Mouse (Mus musculus) CH12.LX (cell line): ENCODE results near the gene Cabp1.

Source experiments
- CTCF ChIP-seq, 2 experiments: IDR thresholded peaks in 1 of 2; conservative IDR thresholded peaks in 1 of 2; 2 replicates each; pipeline ENCODE4 v1.5.1; 2011 to 2012; ENCODE audit warnings: low read depth in 2 of 2, low read length in 2 of 2, improper control_type of control experiment in 1 of 2, inconsistent platforms in 1 of 2, mild to moderate bottlenecking in 1 of 2, moderate library complexity in 1 of 2
- EP300 ChIP-seq: IDR thresholded peaks from 2 replicates; pipeline ENCODE4 v1.6.1; 2011; ENCODE audit warnings: low read length, improper control_type of control experiment
- HCFC1 ChIP-seq: IDR thresholded peaks from 2 replicates; pipeline ENCODE4 v1.6.1; 2012; ENCODE audit warnings: low read depth, mild to moderate bottlenecking, inconsistent platforms, low read length, improper control_type of control experiment
- MAFK ChIP-seq: IDR thresholded peaks from 2 replicates; pipeline ENCODE4 v1.6.1; 2011; ENCODE audit warnings: low read length, improper control_type of control experiment; ENCODE audit not compliant: insufficient replicate concordance
- MAX ChIP-seq: IDR thresholded peaks from 2 replicates; pipeline ENCODE4 v1.6.1; 2011; ENCODE audit warnings: low read length, improper control_type of control experiment
- POLR2A ChIP-seq: IDR thresholded peaks from 2 replicates; pipeline ENCODE4 v1.6.1; 2011; ENCODE audit warnings: low read depth, mild to moderate bottlenecking, improper control_type of control experiment, low read length
- POLR2AphosphoS2 ChIP-seq: IDR thresholded peaks from 2 replicates; pipeline ENCODE4 v1.6.1; 2011; ENCODE audit warnings: low read depth, low read length, improper control_type of control experiment
- RAD21 ChIP-seq: IDR thresholded peaks from 2 replicates; pipeline ENCODE4 v1.6.1; 2011; ENCODE audit warnings: low read depth, mild to moderate bottlenecking, low read length, improper control_type of control experiment, moderate library complexity
- RCOR1 ChIP-seq: conservative IDR thresholded peaks from 2 replicates; pipeline ENCODE4 v1.6.1; 2012; ENCODE audit warnings: low read depth, mild to moderate bottlenecking, inconsistent platforms, low read length, improper control_type of control experiment
- SIN3A ChIP-seq: IDR thresholded peaks from 2 replicates; pipeline ENCODE4 v1.6.1; 2012; ENCODE audit warnings: low read length, improper control_type of control experiment, inconsistent platforms
- UBTF ChIP-seq: IDR thresholded peaks from 2 replicates; pipeline ENCODE4 v1.6.1; 2012; ENCODE audit warnings: low read depth, mild to moderate bottlenecking, inconsistent platforms, low read length, improper control_type of control experiment, moderate library complexity
- USF1 ChIP-seq: IDR thresholded peaks from 2 replicates; pipeline ENCODE4 v1.6.1; 2014; ENCODE audit warnings: low read depth, mild to moderate bottlenecking, inconsistent platforms, low read length, improper control_type of control experiment
- ZMIZ1 ChIP-seq: IDR thresholded peaks from 2 replicates; pipeline ENCODE4 v1.6.1; 2012; ENCODE audit warnings: low read depth, mild to moderate bottlenecking, inconsistent platforms, low read length, improper control_type of control experiment
- ZNF384 ChIP-seq: IDR thresholded peaks from 2 replicates; pipeline ENCODE4 v1.6.1; 2012; ENCODE audit warnings: low read depth, low read length, improper control_type of control experiment, inconsistent platforms

DNA sequence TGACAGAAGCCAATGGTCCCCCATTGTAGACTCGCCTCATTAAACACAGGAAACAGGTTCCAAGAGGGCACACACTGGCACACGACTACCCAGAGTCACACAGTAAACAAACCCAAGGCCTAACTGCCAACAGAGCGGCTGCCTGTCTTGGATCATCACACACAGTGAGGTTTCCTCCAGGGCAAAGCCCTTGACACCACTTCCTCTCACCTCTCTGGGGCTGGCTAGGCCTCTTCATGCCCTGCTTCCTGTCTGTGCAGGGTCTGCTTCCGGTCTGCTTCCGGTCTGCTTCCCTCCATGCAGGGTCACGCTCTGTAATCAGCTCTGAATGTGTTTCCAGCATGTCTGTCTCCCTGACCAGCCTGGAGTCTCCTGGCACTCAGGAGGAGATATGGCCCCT lies 26.8 kb downstream of the Cabp1 start:
- TF ChIP-seq UBTF (no peak), HCFC1 (peak; percentile 54), POLR2AphosphoS2 (no peak), CTCF (conservative IDR thresholded peaks at IDR 0.05 in 1 of 2, IDR thresholded peaks at IDR 0.05 in 1 of 2; ENCODE audit: low read depth in 2 of 2, low read length in 2 of 2) (no peak), RCOR1 (no peak), EP300 (no peak), SIN3A (no peak), RAD21 (no peak), MAX (no peak), POLR2A (no peak), USF1 (no peak), MAFK (no peak), ZNF384 (no peak), ZMIZ1 (no peak)
